Comparison of ENCODE assay signal across 8 mouse cellular contexts in genomic region chr1:127774501-127774880, GRCm38 (mm10). TPM values are rescaled to one million over a fixed set of nuclear protein-coding genes. Genes with fewer than 3 reads are reported as not detected.
DNase-seq lines count a peak whose midpoint lies in the region; ATAC-seq and TF ChIP-seq lines count a peak whose summit lies in the region.

No protein-coding gene starts in this region.

- H3K27ac ChIP-seq in hindbrain, embryonic 11.5 days (ENCODE audit: low read depth, low read length): peak overlapping the region; percentile 91
- peak overlapping the region; percentile 91 for H3K27ac ChIP-seq in stomach, embryonic 15.5 days

- peak overlapping the region; percentile 94 for H3K9ac ChIP-seq in hindbrain, embryonic 11.5 days (ENCODE audit: low read depth, low read length)
- H3K9ac ChIP-seq in stomach, embryonic 15.5 days: peak overlapping the region; percentile 92

- peak overlapping the region; percentile 80 for H3K4me2 ChIP-seq in hindbrain, embryonic 11.5 days (replicated peaks; ENCODE audit: low read depth, low read length)
- H3K4me2 ChIP-seq in stomach, embryonic 15.5 days: peak overlapping the region; percentile 59

- no peaks in the 10 kb centered on the region; the same call in 1 of the 2 replicates for H3K36me3 ChIP-seq in hindbrain, embryonic 11.5 days (ENCODE audit: control insufficient read depth, insufficient read depth, low read length)
- no peaks in the 10 kb centered on the region for H3K36me3 ChIP-seq in stomach, embryonic 15.5 days

- TF ChIP-seq CTCF in lung, adult 2 months (IDR thresholded peaks at IDR 0.05; ENCODE audit: insufficient read depth, low read length): no peak

- H3K4me1 ChIP-seq in hindbrain, embryonic 11.5 days (replicated peaks; ENCODE audit: control insufficient read depth, insufficient read depth, low read length): peaks cover 2% of the 10 kb centered on the region; the same call in 1 of the 2 replicates
- peaks cover 11% of the 10 kb centered on the region for H3K4me1 ChIP-seq in lung, adult 2 months (ENCODE audit: control insufficient read depth, insufficient read depth, low read length)
- peaks cover 6% of the 10 kb centered on the region; the same call in 1 of the 2 replicates for H3K4me1 ChIP-seq in stomach, embryonic 15.5 days

- H3K4me3 ChIP-seq in hindbrain, embryonic 11.5 days (ENCODE audit: low read depth, low read length): peak overlapping the region; percentile 95
- peak overlapping the region; percentile 100 for H3K4me3 ChIP-seq in lung, adult 2 months (replicated peaks; ENCODE audit: extremely low read depth, low read depth, low read length)
- peak overlapping the region; percentile 86 for H3K4me3 ChIP-seq in stomach, embryonic 15.5 days (replicated peaks)

- no peaks in the 10 kb centered on the region for H3K9me3 ChIP-seq in hindbrain, embryonic 11.5 days (ENCODE audit: control insufficient read depth, low read length)
- H3K9me3 ChIP-seq in stomach, embryonic 15.5 days: no peaks in the 10 kb centered on the region

- peak; percentile 43 for ATAC-seq in hindbrain, embryonic 11.5 days (ENCODE audit: low FRiP score)
- 0 out of 2 replicates have a peak, but pooled peaks have one; percentile 5 for ATAC-seq in stomach, embryonic 15.5 days (ENCODE audit: insufficient read depth, low FRiP score, low read depth)

- DNase-seq in adrenal gland, adult 8-10 months: peak; percentile 68
- DNase-seq in adrenal gland, adult (ENCODE audit: inconsistent age in 2 of 2, low spot score in 1 of 2): no peak
- peak; percentile 48 for DNase-seq in thymus, postnatal 0 days (ENCODE audit: low spot score)
- no peak for DNase-seq in thymus, postnatal 25 days
- DNase-seq in hindbrain, embryonic 11.5 days (ENCODE audit: low spot score): no peak
- no peak for DNase-seq in lung, adult 2 months
- no peak for DNase-seq in layer of hippocampus, adult 9-11 months

- WGBS in hindbrain, embryonic 11.5 days: 0% methylated on average over 31 of the region's 31 CpGs
- WGBS in lung, adult 2 months: under 1% methylated on average over 31 of the region's 31 CpGs
- WGBS in stomach, embryonic 15.5 days: 0% methylated on average over 31 of the region's 31 CpGs

- no peak; the same call in 1 of the 2 replicates for TF ChIP-seq POLR2A in lung, adult 2 months (IDR thresholded peaks at IDR 0.05; ENCODE audit: borderline replicate concordance, extremely low read depth, low read depth, low read length)

- H3K27me3 ChIP-seq in hindbrain, embryonic 11.5 days (ENCODE audit: control insufficient read depth, insufficient read depth, low read length): no peaks in the 10 kb centered on the region
- no peaks in the 10 kb centered on the region for H3K27me3 ChIP-seq in stomach, embryonic 15.5 days (replicated peaks)

RNA-seq across cellular contexts. Expression of gene Ccnt2, which starts 0.5 kb away (rescaled TPM):
- 10 to 100 TPM; 45.6 to 73.4 (median 53.0) TPM for total RNA-seq in adrenal gland, adult 8-10 months (2022)
- 40.4 and 59.7 TPM in 2 replicates for polyA plus RNA-seq in thymus, postnatal 0 days (2015; fragmentation: Nextera tagmentation; extraction: Ambion mirVana)
- 94.1 and 123 TPM in 2 replicates for polyA plus RNA-seq in hindbrain, embryonic 11.5 days (2014; fragmentation: Nextera tagmentation; extraction: Ambion mirVana)
- polyA plus RNA-seq in lung, adult 2 months (2012; rRNA removed): 21.4 and 27.6 TPM in 2 replicates
- polyA plus RNA-seq in stomach, embryonic 15.5 days (2015; fragmentation: Nextera tagmentation; extraction: Ambion mirVana): 73.5 and 76.5 TPM in 2 replicates

RNA-seq across cellular contexts. Expression of gene Acmsd, which starts 45.3 kb away (rescaled TPM):
- not detected for total RNA-seq in adrenal gland, adult 8-10 months (2022)
- polyA plus RNA-seq in thymus, postnatal 0 days (2015; fragmentation: Nextera tagmentation; extraction: Ambion mirVana): not detected in 2 replicates
- 0.17 and 0.37 TPM in 2 replicates for polyA plus RNA-seq in hindbrain, embryonic 11.5 days (2014; fragmentation: Nextera tagmentation; extraction: Ambion mirVana)
- 0.05 TPM in 1 of 2 replicates, not detected in the other for polyA plus RNA-seq in lung, adult 2 months (2012; rRNA removed)
- polyA plus RNA-seq in stomach, embryonic 15.5 days (2015; fragmentation: Nextera tagmentation; extraction: Ambion mirVana): 0.44 and 0.69 TPM in 2 replicates

Comparison
In these comparisons a context has a peak if more than half of its experiments do, and no peak if none do; other contexts are left out.
1. DNase-seq: peak in adrenal gland, adult 8-10 months (single experiment) and thymus, postnatal 0 days (single experiment); none in adrenal gland, adult (0 of 2), thymus, postnatal 25 days (single experiment), hindbrain, embryonic 11.5 days (single experiment), lung, adult 2 months (single experiment) and layer of hippocampus, adult 9-11 months (single experiment).
2. Peak in every context shown above with its lines, with median percentiles within 50 percentile points of each other: H3K4me3 ChIP-seq.